Mouse (Mus musculus): ENCODE data around the gene Olfr287. TPM values are rescaled to one million over a fixed set of nuclear protein-coding genes. Genes with fewer than 3 reads are reported as not detected.

Gene Olfr287
- polyA plus RNA-seq, 1 experiment from 2014 or later: not detected

GRCm38 (mm10) chr15:98222377-98222776 is 1.5 kb upstream of the Olfr287 start:
- DNase-seq (no peak), ATAC-seq (ENCODE audit: insufficient read depth) (no peak)
- H3K4me1 ChIP-seq (ENCODE audit: insufficient read depth): no peaks in the 10 kb centered on the region
- H3K4me2 ChIP-seq: no peak overlapping the region
- H3K27me3 ChIP-seq (ENCODE audit: insufficient read depth, low read length): no peaks in the 10 kb centered on the region
- H3K36me3 ChIP-seq (ENCODE audit: insufficient read depth): no peaks in the 10 kb centered on the region
- no peaks in the 10 kb centered on the region for H3K9me3 ChIP-seq (ENCODE audit: low read depth, low read length)
- TF ChIP-seq CTCF (IDR thresholded peaks at IDR 0.05; ENCODE audit: low read depth): no peak
- H3K9ac ChIP-seq: no peak overlapping the region
- H3K4me3 ChIP-seq (ENCODE audit: low read depth, low read length): no peak overlapping the region
- no peak overlapping the region for H3K27ac ChIP-seq (ENCODE audit: low read depth)

- Histone ChIP-seq H3K27me3 (ENCODE audit: insufficient read depth, low read length) (no peaks in the 10 kb centered on the region), H3K4me2 (no peak overlapping the region), H3K9me3 (ENCODE audit: low read depth, low read length) (no peaks in the 10 kb centered on the region), H3K4me1 (ENCODE audit: insufficient read depth) (no peaks in the 10 kb centered on the region), H3K4me3 (ENCODE audit: low read depth, low read length) (no peak overlapping the region), H3K9ac (no peak overlapping the region), H3K27ac (ENCODE audit: low read depth) (no peak overlapping the region), H3K36me3 (ENCODE audit: insufficient read depth) (no peaks in the 10 kb centered on the region)
- TF ChIP-seq CTCF (IDR thresholded peaks at IDR 0.05; ENCODE audit: low read depth): no peak
- 57% methylated on average over 5 of the region's 5 CpGs for WGBS
- DNase-seq (peak; percentile 41), ATAC-seq (ENCODE audit: insufficient read depth) (no peak)
Measured at GRCm38 (mm10) chr15:98214130-98214529, 6.7 kb downstream of the Olfr287 start.

GRCm38 (mm10) chr15:98213336-98213870 is 7.5 kb downstream of the Olfr287 start:
- 60% methylated on average over 5 of the region's 5 CpGs for WGBS
- Histone ChIP-seq H3K9ac (no peak overlapping the region), H3K36me3 (ENCODE audit: insufficient read depth) (no peaks in the 10 kb centered on the region), H3K4me3 (ENCODE audit: low read depth, low read length) (no peak overlapping the region), H3K4me2 (no peak overlapping the region), H3K27me3 (ENCODE audit: insufficient read depth, low read length) (no peaks in the 10 kb centered on the region), H3K4me1 (ENCODE audit: insufficient read depth) (no peaks in the 10 kb centered on the region), H3K27ac (ENCODE audit: low read depth) (peak overlapping the region; percentile 50; the same call in 1 of the 2 replicates), H3K9me3 (ENCODE audit: low read depth, low read length) (no peaks in the 10 kb centered on the region)
- DNase-seq: peak; percentile 54
- no peak for TF ChIP-seq CTCF (IDR thresholded peaks at IDR 0.05; ENCODE audit: low read depth)
- no peak for ATAC-seq (ENCODE audit: insufficient read depth)

GRCm38 (mm10) chr15:98209676-98210075 is 11.2 kb downstream of the Olfr287 start:
- no peaks in the 10 kb centered on the region for H3K4me1 ChIP-seq (ENCODE audit: insufficient read depth)
- H3K27me3 ChIP-seq (ENCODE audit: insufficient read depth, low read length): no peaks in the 10 kb centered on the region
- no peaks in the 10 kb centered on the region for H3K36me3 ChIP-seq (ENCODE audit: insufficient read depth)
- WGBS: 70% methylated on average over 7 of the region's 7 CpGs
- H3K4me3 ChIP-seq (ENCODE audit: low read depth, low read length): no peak overlapping the region
- ATAC-seq (ENCODE audit: insufficient read depth): no peak
- DNase-seq: no peak
- H3K9ac ChIP-seq: no peak overlapping the region
- H3K27ac ChIP-seq (ENCODE audit: low read depth): no peak overlapping the region
- H3K4me2 ChIP-seq: no peak overlapping the region
- no peaks in the 10 kb centered on the region for H3K9me3 ChIP-seq (ENCODE audit: low read depth, low read length)
- no peak for TF ChIP-seq CTCF (IDR thresholded peaks at IDR 0.05; ENCODE audit: low read depth)

- Histone ChIP-seq H3K27me3 (ENCODE audit: insufficient read depth, low read length) (no peaks in the 10 kb centered on the region), H3K27ac (ENCODE audit: low read depth) (no peak within 1 kb of the TSS), H3K9me3 (ENCODE audit: low read depth, low read length) (no peaks in the 10 kb centered on the region), H3K9ac (no peak within 1 kb of the TSS), H3K4me2 (no peak within 1 kb of the TSS), H3K4me3 (ENCODE audit: low read depth, low read length) (no peak within 1 kb of the TSS), H3K36me3 (ENCODE audit: insufficient read depth) (no peaks in the 10 kb centered on the region), H3K4me1 (ENCODE audit: insufficient read depth) (no peaks in the 10 kb centered on the region)
- no peak for ATAC-seq (ENCODE audit: insufficient read depth)
- 59% methylated on average over 3 of the region's 3 CpGs for WGBS
- no peak for DNase-seq
- no peak for TF ChIP-seq CTCF (IDR thresholded peaks at IDR 0.05; ENCODE audit: low read depth)
Measured at GRCm38 (mm10) chr15:98195442-98195841, 25.4 kb downstream of the Olfr287 start, which contains the start of gene Olfr288. Olfr288 (minus strand) TSS chr15:98195542.

- Histone ChIP-seq H3K4me3 (ENCODE audit: low read depth, low read length) (no peak overlapping the region), H3K27ac (ENCODE audit: low read depth) (no peak overlapping the region), H3K4me2 (no peak overlapping the region), H3K9me3 (ENCODE audit: low read depth, low read length) (no peaks in the 10 kb centered on the region), H3K27me3 (ENCODE audit: insufficient read depth, low read length) (0 out of 2 replicates have a peak, but pooled peaks cover under 1% of the 10 kb centered on the region), H3K9ac (no peak overlapping the region), H3K36me3 (ENCODE audit: insufficient read depth) (no peaks in the 10 kb centered on the region), H3K4me1 (ENCODE audit: insufficient read depth) (0 out of 2 replicates have a peak, but pooled peaks cover 3% of the 10 kb centered on the region)
- WGBS: 48% methylated on average over 4 of the region's 4 CpGs
- DNase-seq (peak; percentile 16), ATAC-seq (ENCODE audit: insufficient read depth) (no peak)
- no peak for TF ChIP-seq CTCF (IDR thresholded peaks at IDR 0.05; ENCODE audit: low read depth)
Measured at GRCm38 (mm10) chr15:98184456-98184855, 36.4 kb downstream of the Olfr287 start.

GRCm38 (mm10) chr15:98181856-98182570 is 38.8 kb downstream of the Olfr287 start:
- Histone ChIP-seq H3K4me2 (no peak overlapping the region; the same call in 1 of the 2 replicates), H3K27me3 (ENCODE audit: insufficient read depth, low read length) (0 out of 2 replicates have a peak, but pooled peaks cover 4% of the 10 kb centered on the region), H3K9ac (no peak overlapping the region), H3K4me1 (ENCODE audit: insufficient read depth) (0 out of 2 replicates have a peak, but pooled peaks cover 3% of the 10 kb centered on the region), H3K4me3 (ENCODE audit: low read depth, low read length) (no peak overlapping the region), H3K27ac (ENCODE audit: low read depth) (no peak overlapping the region), H3K36me3 (ENCODE audit: insufficient read depth) (no peaks in the 10 kb centered on the region), H3K9me3 (ENCODE audit: low read depth, low read length) (no peaks in the 10 kb centered on the region)
- TF ChIP-seq CTCF (IDR thresholded peaks at IDR 0.05; ENCODE audit: low read depth): no peak
- no peak for DNase-seq
- no peak for ATAC-seq (ENCODE audit: insufficient read depth)
- WGBS: 61% methylated on average over 12 of the region's 12 CpGs
